Mouse (Mus musculus): Measurements from ENCODE around the gene 1700028K03Rik. TPM values are rescaled to one million over a fixed set of nuclear protein-coding genes. Genes with fewer than 3 reads are reported as not detected.

The 1700028K03Rik gene
- total RNA-seq, 2 experiments from 2014 or later: 0.28 to 0.54 TPM

DNA sequence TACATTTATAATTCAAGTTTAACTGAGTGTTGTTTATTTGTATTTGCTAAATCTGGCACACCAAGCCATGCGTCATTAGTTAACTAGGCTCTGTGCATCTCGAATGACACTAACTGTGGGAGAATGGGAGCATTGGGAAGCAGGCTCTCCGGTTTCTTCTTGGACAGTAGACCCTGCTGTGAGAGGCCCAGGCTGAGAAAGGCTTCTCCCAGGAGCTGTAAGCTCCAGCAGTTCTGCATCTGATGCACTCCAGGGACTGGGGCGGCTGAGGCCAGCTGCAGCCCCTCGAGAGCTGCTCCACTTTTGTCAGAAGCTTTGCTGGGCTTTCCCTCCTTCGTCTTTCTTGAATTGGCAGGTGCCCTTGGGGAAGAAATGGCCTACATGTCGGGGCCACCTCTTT is 7.2 kb downstream of the 1700028K03Rik start:
- DNase-seq (ENCODE audit: low spot score in 2 of 2): no peak

- no peak for DNase-seq (ENCODE audit: low spot score in 2 of 2)
Measured at GRCm38 (mm10) chr5:107545927-107546326, 11.4 kb downstream of the 1700028K03Rik start.

DNA sequence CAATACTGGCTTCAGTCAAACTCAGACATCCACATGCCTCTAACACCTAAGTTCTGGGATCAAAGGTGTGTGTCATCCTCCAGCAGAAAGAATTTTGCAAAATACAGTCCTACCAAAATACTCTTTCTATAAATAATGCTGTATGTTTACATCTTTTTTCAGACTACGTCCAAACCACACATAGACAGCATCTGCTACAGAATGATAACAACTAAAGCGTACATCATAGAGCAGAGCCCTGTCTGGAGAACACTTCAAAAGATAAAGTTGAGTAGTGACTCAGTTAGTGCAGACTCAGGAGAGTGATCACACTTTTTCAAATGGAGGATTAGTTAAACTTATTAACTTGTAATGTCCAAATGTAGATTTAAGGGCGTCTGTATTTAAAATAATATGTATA is 13.4 kb downstream of the 1700028K03Rik start:
- DNase-seq (ENCODE audit: low spot score in 2 of 2): no peak

DNA sequence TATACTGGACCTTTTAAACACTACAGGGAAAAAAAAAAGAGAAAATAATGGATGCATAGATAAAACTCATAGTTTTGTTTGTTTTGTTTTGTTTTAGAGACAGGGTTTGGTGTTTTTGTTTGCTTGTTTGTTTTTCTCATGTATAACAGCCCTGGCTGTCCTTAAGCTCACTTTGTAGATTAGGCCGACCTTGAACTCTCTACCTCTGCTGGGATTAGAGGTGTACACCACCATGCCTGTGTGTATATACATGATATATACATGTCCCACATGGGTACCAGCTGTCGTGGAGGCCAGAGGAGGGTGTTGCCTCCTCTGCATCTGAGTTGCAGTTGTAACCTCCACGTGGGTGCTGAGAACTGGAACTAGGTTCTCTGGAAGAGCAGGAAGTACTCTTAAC is 13.9 kb downstream of the 1700028K03Rik start:
- no peak for DNase-seq (ENCODE audit: low spot score in 2 of 2)

DNA sequence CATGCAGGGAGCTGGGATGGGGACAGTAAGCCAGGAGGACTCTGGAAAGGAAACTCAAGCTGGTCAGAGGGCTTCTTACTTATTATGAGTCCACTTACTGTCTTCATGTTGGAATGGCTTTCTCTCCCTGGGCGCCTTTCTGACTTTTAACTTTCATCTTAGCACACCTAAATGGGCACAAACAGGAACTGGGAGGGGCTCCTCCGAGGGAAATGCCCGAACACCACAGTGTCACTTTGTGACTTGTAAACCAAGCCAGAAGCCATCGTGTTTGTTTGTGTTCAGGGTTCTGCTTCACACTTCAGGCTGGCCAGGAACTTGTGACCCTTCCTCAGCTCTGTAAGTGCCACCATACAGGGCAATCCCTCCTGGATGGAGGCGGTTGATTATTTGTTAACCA is 19.8 kb downstream of the 1700028K03Rik start:
- no peak for DNase-seq (ENCODE audit: low spot score in 2 of 2)

DNA sequence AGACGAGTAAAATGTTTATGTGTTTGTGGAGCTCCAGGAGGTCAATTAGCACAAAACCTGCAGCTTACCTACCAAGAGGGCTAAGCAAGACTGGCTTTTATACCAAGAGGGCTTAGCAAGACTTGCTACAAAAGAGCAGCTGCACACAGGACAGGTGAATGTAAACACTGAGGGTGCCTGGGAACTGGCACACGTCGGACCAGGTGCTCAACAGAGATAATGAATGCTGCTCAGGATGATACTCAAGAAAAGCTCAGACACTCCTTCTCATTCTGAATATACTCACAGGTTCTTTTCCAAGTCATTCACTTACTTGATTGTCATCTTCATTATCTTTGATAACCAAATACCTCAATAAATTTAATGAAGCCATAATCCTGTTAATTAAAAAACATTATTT is 22.5 kb downstream of the 1700028K03Rik start:
- no peak for DNase-seq (ENCODE audit: low spot score in 2 of 2)

- peak in 1 of 2 experiments; percentile 7 for DNase-seq (ENCODE audit: low spot score in 2 of 2)
Measured at GRCm38 (mm10) chr5:107569148-107569547, 34.6 kb downstream of the 1700028K03Rik start.

GRCm38 (mm10) chr5:107597301-107598077 is 63.0 kb downstream of the 1700028K03Rik start, which contains the start of the genes Rpap2 and Glmn:
Gene Rpap2 (plus strand): TSS chr5:107597373.
Gene Glmn (minus strand): TSS chr5:107597888.
- DNase-seq (ENCODE audit: low spot score in 2 of 2): peak; percentile 69 to 84

- DNase-seq (ENCODE audit: low spot score in 2 of 2): no peak
Measured at GRCm38 (mm10) chr5:107598380-107598779, 63.9 kb downstream of the 1700028K03Rik start.

Other genes with a start within 250 kb of the 1700028K03Rik start
- gene Tgfbr3, start 245.1 kb upstream of the 1700028K03Rik start, total RNA-seq (2021): 10 to 100 TPM; 18.2 to 21.0 TPM
- gene Brdt, start 203.6 kb upstream of the 1700028K03Rik start, total RNA-seq (2021): 10 to 100 TPM; 15.5 to 16.2 TPM
- 10 to 100 TPM; 59.1 to 60.8 TPM for gene Ephx4, start 132.0 kb upstream of the 1700028K03Rik start, total RNA-seq (2021)
- gene Lpcat2b, start 103.2 kb upstream of the 1700028K03Rik start, total RNA-seq (2021): under 1 TPM; 0.10 to 0.18 TPM
- gene Btbd8, start 96.7 kb upstream of the 1700028K03Rik start, total RNA-seq (2021): 100 to 1,000 TPM; 105 to 115 TPM
- under 1 TPM; 0.18 to 0.20 TPM for gene Gm42669, start 27.1 kb upstream of the 1700028K03Rik start, total RNA-seq (2021)
- gene Rpap2, start 62.7 kb downstream of the 1700028K03Rik start, total RNA-seq (2021): 10 to 100 TPM; 22.4 to 24.9 TPM
- gene Glmn, start 63.2 kb downstream of the 1700028K03Rik start, total RNA-seq (2021): 10 to 100 TPM; 13.2 to 14.6 TPM
- not detected for gene Gfi1, start 191.3 kb downstream of the 1700028K03Rik start, total RNA-seq (2021)

Data from layer of hippocampus, adult 18-20 months (tissue).